Mouse (Mus musculus): ENCODE measurements around the gene Tusc2.
A peak's percentile ranks its signal among the peaks of the same experiment; 100 is the strongest.
"Not testable (repeated sequence)": the region's sequence is repeated elsewhere in the genome, so short reads cannot be mapped to it uniquely, and the experiment has no call there.

Tusc2 gene

GRCm38 (mm10) chr9:107569270-107569669, 6.2 kb downstream of the Tusc2 start:
- DNase-seq = no peak

GRCm38 (mm10) chr9:107570016-107570415, 7.0 kb downstream of the Tusc2 start:
- no peak for DNase-seq

- no peak for DNase-seq
Observed at GRCm38 (mm10) chr9:107570845-107571244, 7.8 kb downstream of the Tusc2 start.

GRCm38 (mm10) chr9:107571534-107572326, 8.7 kb downstream of the Tusc2 start:
- no peak for DNase-seq

- DNase-seq = no peak
Observed at GRCm38 (mm10) chr9:107572327-107572662, 9.2 kb downstream of the Tusc2 start.

GRCm38 (mm10) chr9:107573774-107574173, 10.7 kb downstream of the Tusc2 start:
- not testable (repeated sequence) for DNase-seq

- DNase-seq = no peak
Observed at GRCm38 (mm10) chr9:107575579-107576356, 12.7 kb downstream of the Tusc2 start.

GRCm38 (mm10) chr9:107576357-107577107, 13.5 kb downstream of the Tusc2 start, which contains the start of gene Hyal1:
Gene Hyal1 (plus strand): TSS chr9:107576927.
- DNase-seq = peak; percentile 91

GRCm38 (mm10) chr9:107577871-107578270, 14.8 kb downstream of the Tusc2 start:
- DNase-seq = no peak

- DNase-seq = no peak
Observed at GRCm38 (mm10) chr9:107578587-107578986, 15.5 kb downstream of the Tusc2 start, which contains the start of gene Naa80. Gene Naa80 (plus strand): TSS chr9:107578887.

- DNase-seq = no peak
Observed at GRCm38 (mm10) chr9:107579023-107579900, 16.2 kb downstream of the Tusc2 start.

- DNase-seq = peak; percentile 91
Observed at GRCm38 (mm10) chr9:107580501-107581317, 17.7 kb downstream of the Tusc2 start, which contains the start of gene Hyal3. Gene Hyal3 (plus strand): TSS chr9:107580818.

- DNase-seq = no peak
Observed at GRCm38 (mm10) chr9:107581584-107581983, 18.5 kb downstream of the Tusc2 start.

GRCm38 (mm10) chr9:107582509-107583062, 19.5 kb downstream of the Tusc2 start:
- DNase-seq = no peak

GRCm38 (mm10) chr9:107583174-107583573, 20.1 kb downstream of the Tusc2 start:
- no peak for DNase-seq

GRCm38 (mm10) chr9:107586504-107586903, 23.4 kb downstream of the Tusc2 start:
- no peak for DNase-seq

- peak; percentile 99 for DNase-seq
Observed at GRCm38 (mm10) chr9:107586974-107587832, 24.1 kb downstream of the Tusc2 start, which contains the start of gene Ifrd2. Gene Ifrd2 (plus strand): TSS chr9:107587642.

GRCm38 (mm10) chr9:107587833-107588639, 25.0 kb downstream of the Tusc2 start:
- peak; percentile 68 for DNase-seq

All from embryo, embryonic 11 days (tissue).